Mouse (Mus musculus): ENCODE results near the gene Iah1.

Iah1 gene

GRCm38 (mm10) chr12:21364624-21365435 is 48.6 kb downstream of the Iah1 start:
- in situ Hi-C loops (cut with MseI, MboI) = no loop called here

- in situ Hi-C loops (cut with MseI, MboI) = no loop called here
Measured at GRCm38 (mm10) chr12:21368376-21369086, 52.3 kb downstream of the Iah1 start.

GRCm38 (mm10) chr12:21369087-21369410 is 52.9 kb downstream of the Iah1 start:
- in situ Hi-C loops (cut with MseI, MboI) = no loop called here

- in situ Hi-C loops (cut with MseI, MboI) = no loop called here
Measured at GRCm38 (mm10) chr12:21370035-21370611, 53.9 kb downstream of the Iah1 start.

GRCm38 (mm10) chr12:21373100-21373819 is 57.1 kb downstream of the Iah1 start, which contains the start of gene Adam17:
Adam17 (minus strand) TSS chr12:21373632.
- in situ Hi-C loops (cut with MseI, MboI) = no loop called here

All from mouse trophoblast stem cell (cell line).